Mouse (Mus musculus) megakaryocyte, embryonic 14.5 days (primary cell): ENCODE results near the gene Dock9.

Source experiments
- FLI1 ChIP-seq: IDR thresholded peaks from 2 replicates; pipeline ENCODE4 v1.6.1; 2012; ENCODE audit warnings: low read length, inconsistent platforms, mixed read lengths
- GATA1 ChIP-seq: IDR thresholded peaks from 3 replicates; pipeline ENCODE4 v1.6.1; 2012; ENCODE audit warnings: mixed read lengths, low read length, inconsistent platforms, borderline replicate concordance

GRCm38 (mm10) chr14:121565930-121566329 is 231.7 kb downstream of the Dock9 start:
- TF ChIP-seq GATA1 (no peak), FLI1 (no peak)
